Mouse (Mus musculus) right cerebral cortex, adult 18-20 months (tissue): Measurements from ENCODE around the gene Atp8a2.
"Not testable (repeated sequence)": the region's sequence is repeated elsewhere in the genome, so short reads cannot be mapped to it uniquely, and the experiment has no call there.

Source experiments
- DNase-seq: peaks from one replicate; pipeline ENCODE4 v3.0.0; 2022; ENCODE audit warnings: mixed read lengths

The Atp8a2 gene

DNA sequence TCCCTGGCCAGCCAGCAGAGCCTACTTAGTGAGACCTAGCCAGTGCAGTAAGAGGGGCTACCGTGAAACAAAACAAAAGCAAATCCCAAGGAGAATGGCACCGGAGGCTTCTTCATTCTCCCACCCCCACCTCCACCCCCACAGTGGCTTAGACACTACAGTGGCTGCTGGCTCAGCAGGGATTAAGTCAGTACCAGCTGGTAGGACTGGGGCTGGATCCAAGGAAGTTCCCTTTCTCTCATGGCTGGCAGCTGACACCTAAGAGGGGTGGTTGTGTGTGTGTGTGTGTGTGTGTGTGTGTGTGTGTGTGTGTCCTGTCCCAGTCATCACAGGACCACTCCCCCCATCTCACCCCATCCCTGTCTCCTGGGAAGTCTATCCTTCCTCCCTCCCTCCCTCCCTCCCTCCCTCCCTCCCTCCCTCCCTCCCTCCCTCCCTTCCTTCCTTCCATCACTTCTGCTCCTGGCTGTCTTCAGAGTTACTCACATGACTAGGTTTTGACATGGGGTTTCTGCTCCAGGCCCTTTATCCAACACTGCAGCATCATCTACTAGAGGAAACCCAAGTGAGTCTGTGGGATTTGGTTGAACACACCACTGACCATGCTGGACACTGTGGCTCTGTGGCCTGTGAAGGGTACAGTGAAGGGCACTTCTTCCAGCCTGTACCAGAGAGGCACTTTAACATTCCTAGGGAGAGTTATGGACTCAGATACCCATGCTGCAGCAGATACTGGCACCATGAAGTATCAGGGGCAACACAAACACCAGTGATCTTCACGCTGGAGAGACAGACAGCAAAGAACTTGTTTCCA, 358.3 kb downstream of the Atp8a2 start:
- DNase-seq: not testable (repeated sequence)

DNA sequence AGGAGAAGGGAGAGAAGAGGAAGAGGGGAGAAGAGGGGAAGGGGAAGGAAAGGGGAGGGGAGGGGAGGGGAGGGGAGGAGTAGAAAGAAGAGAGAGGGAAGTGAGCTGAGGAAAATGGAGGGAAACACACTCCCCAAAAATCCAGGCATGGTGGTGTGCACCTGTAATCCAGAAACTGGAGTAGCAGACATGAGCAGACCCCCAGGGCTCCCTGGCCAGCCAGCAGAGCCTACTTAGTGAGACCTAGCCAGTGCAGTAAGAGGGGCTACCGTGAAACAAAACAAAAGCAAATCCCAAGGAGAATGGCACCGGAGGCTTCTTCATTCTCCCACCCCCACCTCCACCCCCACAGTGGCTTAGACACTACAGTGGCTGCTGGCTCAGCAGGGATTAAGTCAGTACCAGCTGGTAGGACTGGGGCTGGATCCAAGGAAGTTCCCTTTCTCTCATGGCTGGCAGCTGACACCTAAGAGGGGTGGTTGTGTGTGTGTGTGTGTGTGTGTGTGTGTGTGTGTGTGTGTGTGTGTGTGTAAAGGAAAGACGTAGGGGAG, 359.2 kb downstream of the Atp8a2 start:
- not testable (repeated sequence) for DNase-seq

GRCm38 (mm10) chr14:59836876-59837543, 360.0 kb downstream of the Atp8a2 start:
- peak; percentile 24 for DNase-seq

DNA sequence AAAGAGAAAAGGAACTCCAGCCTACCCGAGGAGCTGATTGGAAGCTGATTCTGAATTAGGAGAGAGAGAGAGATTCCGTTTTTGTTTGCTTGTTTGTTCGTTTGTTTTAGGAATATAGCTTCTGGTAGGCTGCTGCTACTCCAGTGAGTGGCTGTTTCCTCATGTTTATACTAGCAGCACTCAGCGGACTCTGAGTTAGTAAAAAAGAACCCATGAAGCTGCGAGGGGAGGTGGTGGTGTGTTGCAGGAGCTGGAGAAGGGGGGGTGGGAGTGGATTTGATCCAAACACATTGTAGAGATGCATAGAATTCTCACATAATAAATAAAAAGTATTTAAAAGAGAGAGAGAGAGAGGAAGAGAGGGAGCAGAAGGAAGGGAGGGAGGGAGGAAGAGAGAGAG, 367.4 kb downstream of the Atp8a2 start:
- DNase-seq: no peak

- DNase-seq: no peak
Measured at GRCm38 (mm10) chr14:59827409-59827808, 369.6 kb downstream of the Atp8a2 start.

DNA sequence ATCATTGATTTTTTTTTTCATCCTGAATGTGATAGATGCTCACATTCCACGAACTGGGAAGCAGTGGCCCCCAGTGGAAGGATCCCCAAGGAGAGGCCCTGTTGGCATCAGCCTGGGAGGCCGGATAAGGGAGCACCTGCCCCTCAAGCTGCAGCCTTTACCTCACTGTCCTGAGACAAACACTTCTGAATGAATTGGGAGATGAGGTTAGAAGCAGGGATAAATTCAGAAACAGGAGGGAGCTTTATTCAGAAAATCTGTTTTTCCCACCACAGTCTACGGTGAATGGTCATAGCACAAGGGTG, 376.9 kb downstream of the Atp8a2 start:
- no peak for DNase-seq

GRCm38 (mm10) chr14:59819215-59820114, 377.5 kb downstream of the Atp8a2 start:
- DNase-seq: no peak

GRCm38 (mm10) chr14:59810316-59810715, 386.7 kb downstream of the Atp8a2 start:
- DNase-seq: not testable (repeated sequence)

DNA sequence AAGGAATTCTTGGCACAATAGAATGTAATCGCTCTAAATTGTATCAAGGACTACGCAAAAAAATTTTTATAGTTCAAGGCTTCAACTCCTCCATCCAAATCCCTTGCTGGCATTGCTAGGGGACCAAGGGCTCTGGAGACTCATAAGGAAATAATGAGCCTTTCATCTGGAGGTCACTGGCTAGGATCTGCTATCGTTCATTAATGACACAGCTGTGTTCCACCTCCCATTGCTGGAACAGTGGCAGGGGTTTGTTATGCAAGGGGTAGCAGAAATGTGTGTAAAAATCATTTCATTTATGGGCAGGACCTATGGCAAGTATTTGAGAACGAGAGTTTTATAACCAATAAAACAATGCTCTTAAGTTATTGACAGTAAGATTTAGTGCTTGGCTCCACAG, 387.2 kb downstream of the Atp8a2 start:
- DNase-seq: no peak

DNA sequence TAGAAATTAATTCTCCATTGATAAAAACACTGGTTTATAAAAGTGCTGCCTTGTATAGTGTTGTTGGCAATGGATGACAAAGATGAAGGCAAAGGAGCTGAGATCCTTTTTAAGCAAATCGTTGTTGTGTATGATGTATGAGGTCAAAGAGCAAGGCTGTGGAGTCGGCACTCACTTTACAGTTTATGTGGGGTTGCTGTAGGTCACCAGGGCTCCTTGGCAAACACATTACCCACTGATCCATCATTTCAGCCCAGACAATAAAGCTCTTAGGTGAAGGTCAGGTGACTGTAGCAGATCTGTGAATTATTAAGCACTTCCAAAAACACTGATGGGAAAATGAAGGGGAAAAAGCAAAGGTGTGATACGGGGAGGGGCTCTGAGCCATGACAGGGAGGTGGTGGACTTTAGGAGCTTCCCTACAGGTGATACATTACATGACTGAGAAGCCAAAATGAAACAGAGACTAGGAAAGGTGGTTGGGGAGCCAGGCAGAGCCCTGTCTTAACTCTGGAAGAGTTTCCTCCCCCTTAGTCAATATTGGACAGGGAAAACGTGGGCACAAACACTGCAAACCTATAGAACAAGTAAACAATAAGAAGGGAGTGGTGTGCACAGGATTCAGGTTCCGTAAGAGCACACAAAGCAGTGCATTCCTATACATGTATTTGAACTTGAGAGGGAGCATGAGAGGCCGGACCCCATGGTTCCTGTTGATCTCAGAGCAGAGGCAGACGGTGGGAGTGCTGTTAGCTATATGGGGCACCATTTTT, 389.3 kb downstream of the Atp8a2 start:
- DNase-seq: no peak

DNA sequence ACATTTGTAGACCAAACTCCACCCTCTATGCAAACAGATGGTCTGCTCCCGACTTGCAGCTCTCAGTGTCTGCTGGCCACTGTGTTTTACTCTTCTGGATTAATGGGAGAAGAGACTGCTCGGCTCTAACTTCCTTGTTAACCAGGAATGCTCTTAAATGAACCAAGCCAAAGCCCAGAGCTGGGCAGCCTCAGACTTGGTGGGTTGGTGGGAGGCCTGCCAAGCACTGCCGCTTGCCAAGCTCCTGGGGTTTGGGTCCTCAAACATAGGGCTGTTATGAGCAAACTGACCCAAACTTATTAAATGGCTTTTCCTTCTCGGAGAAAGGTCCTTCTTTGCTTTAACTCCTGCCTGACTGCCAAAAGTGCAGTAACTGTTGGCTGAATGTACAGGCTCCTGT, 390.1 kb downstream of the Atp8a2 start:
- DNase-seq: no peak

- no peak for DNase-seq
Measured at GRCm38 (mm10) chr14:59806159-59806558, 390.8 kb downstream of the Atp8a2 start.

GRCm38 (mm10) chr14:59805683-59806082, 391.3 kb downstream of the Atp8a2 start:
- DNase-seq: no peak

DNA sequence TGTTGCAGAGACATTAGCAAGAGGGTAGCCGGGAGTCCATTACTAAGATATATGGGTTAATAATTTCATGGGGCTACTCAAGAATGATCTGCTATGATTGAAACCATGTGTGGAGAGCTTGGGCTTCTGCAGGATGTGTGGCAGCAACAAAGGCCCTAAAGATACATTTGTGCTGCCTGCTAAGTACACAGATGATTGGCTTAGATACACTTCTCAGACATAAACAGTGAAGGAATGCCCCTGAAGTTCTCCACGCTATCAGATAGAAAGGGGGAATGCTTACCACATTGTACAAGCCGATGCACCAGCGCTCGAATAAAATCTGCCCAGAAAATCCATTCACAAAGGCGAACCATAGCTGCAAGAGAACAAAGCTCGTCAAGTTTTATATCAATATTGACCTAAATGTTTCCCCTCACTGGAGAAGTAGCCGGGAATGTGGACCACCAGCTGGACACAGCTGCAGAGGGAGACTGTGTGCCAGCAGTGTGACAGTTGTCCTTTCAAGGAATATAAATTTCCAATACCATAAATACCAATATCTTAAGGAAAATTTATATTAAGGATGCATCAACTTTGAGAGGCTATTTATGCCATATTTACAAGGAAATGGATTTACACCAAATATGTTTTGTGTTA, 394.9 kb downstream of the Atp8a2 start:
- DNase-seq: no peak

- no peak for DNase-seq
Measured at GRCm38 (mm10) chr14:59799511-59799910, 397.5 kb downstream of the Atp8a2 start.

GRCm38 (mm10) chr14:59793841-59794240, 403.1 kb downstream of the Atp8a2 start:
- DNase-seq: no peak

GRCm38 (mm10) chr14:59783348-59784341, 413.3 kb downstream of the Atp8a2 start:
- no peak for DNase-seq

DNA sequence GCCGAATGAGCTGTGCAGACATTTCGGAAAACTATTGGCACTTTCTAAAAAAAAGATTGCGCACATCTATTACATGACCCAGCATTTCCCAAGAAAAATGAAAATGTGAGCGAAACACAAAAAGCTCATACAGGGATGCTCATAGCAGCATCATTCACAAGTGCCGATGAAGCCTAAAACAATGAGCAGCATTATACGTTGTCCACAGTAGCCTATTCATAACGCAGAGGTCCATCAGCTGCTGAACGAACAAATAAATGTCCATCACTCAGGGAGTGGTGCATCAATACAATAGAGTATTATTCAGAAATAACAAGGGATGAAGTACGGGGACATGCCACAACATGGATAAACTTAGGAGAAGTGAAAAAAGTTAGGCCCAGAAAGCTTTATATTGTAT, 416.6 kb downstream of the Atp8a2 start:
- DNase-seq: no peak

DNA sequence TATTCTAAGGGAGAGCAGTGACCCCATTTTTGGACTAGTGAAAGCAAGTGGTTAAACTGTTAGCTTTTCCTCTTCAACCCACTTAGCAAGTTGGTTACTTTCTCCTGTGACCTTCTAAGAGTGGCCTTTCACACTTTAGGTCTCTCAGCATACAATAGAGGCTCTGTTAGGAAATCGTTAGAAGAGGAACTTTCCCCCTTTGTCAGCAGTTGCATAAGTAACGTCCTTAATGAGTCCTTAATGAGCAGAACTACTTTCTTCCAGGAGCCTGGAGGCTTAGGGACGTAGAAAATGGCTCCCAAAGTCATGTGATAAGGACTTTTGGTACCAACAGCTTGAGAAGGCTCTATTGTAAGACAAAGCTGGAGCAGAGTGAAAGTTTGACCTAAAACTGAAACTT, 434.8 kb downstream of the Atp8a2 start:
- DNase-seq: no peak

DNA sequence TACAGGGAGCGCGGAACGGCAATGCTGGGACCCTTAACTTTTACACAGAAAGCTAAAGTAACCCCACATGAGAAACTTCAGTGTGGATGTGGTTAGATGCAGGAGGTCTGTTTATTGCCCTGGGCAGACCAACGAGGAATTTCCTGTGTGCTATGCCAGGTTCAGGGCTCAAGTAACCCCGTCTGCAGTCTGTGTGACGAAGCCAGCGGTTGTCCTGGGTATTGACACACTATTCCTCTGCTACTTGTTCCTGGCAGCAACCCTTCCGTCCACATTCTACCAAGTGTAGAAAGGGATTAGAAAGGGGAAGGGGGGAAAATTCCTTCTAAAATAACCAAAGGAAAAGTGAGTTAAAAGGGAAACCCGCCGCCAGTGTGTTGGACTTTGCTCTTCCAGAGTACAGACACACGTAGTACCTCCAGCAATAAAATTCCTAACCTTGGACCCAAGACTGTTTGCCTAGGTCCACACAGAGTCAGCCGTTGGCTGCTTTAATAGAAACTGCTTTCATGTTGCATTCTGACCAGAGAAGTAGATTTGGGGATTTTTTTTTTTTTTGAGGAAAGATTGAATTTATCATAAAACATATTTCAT, 437.0 kb downstream of the Atp8a2 start:
- no peak for DNase-seq
